Mouse (Mus musculus) layer of hippocampus, postnatal 36 days (tissue): ENCODE data around the gene Rubcnl. TPM values are rescaled to one million over a fixed set of nuclear protein-coding genes. Genes with fewer than 3 reads are reported as not detected.

ENCODE experiments used
- DNase-seq, 2 experiments: peaks; one replicate each; pipeline ENCODE4 v3.0.0; 2022
- total RNA-seq, 2 experiments: library from RNA; stranded (reverse); gene quantifications; 2 replicates each; pipeline ENCODE4 v1.2.3; 2021

The Rubcnl gene
- 1 to 10 TPM in 1 of 2 experiments, under 1 TPM in 1; 0.85 to 1.3 TPM for total RNA-seq

DNA sequence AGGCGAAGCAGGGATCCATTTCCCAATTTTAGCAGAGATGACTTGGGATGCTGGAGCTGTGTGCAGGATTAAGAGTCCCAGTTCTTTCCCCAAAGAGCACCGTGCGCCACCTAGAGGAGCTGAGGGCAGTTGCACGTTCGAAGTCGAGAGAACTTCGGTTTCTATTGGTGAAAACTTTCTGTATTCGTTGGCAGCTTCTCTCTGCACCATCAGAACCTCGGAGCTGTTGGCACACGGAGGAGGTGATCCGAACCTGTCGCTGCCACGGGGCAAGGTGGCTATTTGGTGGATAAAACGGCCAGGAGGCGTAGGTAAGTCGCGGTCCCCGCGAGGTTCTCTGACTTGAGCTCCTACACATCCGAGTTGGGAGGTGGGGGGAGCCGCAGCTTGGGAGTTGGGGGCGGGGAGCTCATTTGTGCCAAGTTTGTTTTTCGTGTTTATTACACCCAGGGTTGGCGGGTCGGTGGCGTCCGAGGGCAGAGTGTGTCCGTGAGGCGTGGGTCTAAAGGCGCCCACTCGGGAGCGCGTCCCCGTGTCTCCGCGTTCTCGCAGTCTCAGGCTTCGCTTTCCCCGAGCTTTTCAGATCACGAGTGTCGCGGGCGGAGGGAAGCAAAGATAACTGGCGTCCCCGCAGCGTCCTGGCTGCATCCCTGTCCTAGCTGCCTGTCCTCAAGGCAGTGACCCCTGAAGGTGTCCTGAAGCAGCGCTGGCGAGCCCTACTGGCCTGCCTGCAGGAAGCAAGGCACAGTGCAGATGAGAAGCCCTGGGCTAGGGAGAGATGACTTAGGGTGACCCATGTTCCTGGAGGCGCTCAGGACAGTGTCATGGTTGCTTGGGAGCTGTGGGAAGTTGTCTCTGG, at the start of gene Rubcnl:
Gene Rubcnl (plus strand): TSS at position 172 of the 859 bp plus-strand sequence.
- peak; percentile 68 to 70 for DNase-seq

- DNase-seq: no peak
Observed at GRCm38 (mm10) chr14:74972216-74972615, 43.6 kb upstream of the Rubcnl start.

GRCm38 (mm10) chr14:74972687-74973086, 43.1 kb upstream of the Rubcnl start:
- DNase-seq: no peak

DNA sequence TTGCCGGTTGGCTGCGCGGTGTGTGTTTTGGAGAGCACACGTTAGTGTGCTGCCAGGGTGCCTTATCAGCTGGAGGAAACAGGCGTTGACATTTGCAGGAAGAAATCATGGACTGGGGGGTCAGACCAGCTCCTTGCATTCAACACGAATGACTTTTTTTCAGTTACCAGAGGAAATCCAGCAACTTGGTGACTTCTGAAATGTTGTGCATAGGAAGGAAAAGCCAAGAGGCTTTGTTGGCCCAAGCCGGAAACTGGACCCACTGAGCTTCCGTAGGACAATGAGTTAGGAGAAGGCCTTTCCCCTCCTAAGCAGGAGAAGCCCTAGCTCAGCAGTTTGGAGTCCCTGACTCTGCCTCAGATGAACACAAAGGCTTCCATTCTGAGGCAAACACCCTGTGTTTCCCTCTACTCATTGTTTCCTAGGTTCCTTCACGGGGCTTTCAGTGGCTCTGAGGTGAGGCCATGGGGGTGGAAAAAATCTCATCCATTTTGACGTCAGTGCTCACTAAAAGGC, 41.6 kb upstream of the Rubcnl start:
- DNase-seq: no peak

GRCm38 (mm10) chr14:74976972-74977371, 38.9 kb upstream of the Rubcnl start:
- DNase-seq: no peak

- DNase-seq: no peak
Observed at GRCm38 (mm10) chr14:74981016-74981415, 34.8 kb upstream of the Rubcnl start.

DNA sequence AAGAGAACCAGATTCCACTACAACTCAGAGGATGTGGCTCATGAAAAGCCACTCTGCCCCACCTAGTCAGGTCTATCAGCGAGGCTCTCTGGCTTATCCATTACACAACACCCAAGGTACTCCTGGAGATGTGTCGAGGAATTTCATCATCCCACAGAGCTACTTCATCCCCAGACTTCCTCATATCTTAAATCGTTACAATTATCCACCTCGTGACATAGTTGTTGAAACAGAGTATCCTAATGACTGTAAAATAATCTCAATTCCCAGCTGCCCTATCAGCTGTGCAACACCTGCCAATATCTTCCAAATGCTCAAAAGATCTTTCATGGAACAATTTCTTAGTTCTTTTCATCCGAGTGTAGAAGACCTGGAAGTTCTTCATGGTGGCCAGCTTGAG, 32.7 kb upstream of the Rubcnl start:
- no peak for DNase-seq

DNA sequence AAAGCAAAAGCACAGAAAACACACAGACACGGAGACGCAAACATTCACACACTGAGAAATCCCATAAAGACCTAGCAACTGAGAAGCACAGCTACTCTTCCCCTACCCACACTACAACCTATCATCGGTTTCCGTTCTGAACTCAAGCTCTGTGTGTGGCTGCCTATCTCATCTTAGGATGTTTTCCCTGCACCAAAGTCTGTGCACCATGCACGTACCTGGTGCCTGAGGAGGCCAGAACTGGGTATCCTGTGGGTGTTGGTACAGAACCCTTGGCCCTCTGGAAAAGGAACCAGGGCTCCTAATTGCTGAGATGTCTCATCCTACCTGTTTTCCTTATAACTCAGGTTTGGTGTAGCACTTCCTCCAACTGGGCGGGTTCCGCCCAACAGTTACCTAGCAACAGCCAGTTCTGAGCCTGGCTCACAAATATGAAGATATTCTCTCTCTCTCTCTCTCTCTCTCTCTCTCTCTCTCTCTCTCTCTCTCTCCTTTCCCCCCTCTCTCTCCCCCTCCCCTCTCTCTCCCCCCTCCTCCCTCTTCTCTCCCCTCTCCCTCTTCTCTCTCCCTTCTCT, 30.9 kb upstream of the Rubcnl start:
- peak in 1 of 2 experiments; percentile 4 for DNase-seq

DNA sequence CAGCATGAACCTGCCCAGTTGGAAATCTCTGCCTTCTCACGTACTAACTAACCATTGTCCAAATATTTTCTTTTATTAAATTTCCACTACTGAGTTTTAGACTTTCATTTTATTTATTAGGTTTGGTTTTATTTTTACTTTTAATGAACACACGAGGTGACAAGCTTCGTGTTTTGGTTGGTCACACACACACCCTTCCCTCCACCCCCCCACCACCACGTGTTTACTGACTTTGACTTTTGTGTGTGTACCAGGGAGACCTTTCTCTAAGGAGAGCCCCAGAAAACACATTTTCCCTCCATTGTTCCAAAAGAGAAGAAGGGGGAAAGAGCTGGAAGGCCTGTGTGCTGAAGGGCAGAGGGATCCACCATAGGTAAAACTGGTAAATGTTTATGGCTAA, 30.2 kb upstream of the Rubcnl start:
- DNase-seq: no peak

DNA sequence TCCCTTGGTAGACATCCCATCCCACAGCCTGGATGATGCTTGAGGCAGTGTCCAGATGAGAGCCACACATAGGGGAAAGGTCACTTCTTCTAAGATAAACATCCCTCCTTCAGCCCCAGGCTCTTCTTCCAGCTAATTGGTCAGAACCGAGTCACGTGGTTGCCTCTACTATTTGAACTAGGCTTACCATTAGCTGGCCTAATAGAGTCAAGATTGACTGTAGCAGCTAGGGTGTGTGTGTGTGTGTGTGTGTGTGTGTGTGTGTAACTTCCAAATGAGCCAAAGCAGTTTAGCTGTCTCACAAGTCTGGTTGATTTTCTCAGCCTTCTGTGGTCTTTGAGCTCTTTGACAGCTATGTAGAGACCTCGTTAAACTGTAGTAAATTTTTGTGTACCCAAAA, 29.3 kb upstream of the Rubcnl start:
- no peak for DNase-seq

- DNase-seq: no peak
Observed at GRCm38 (mm10) chr14:74989322-74989721, 26.5 kb upstream of the Rubcnl start.

- DNase-seq: no peak
Observed at GRCm38 (mm10) chr14:74989909-74990308, 25.9 kb upstream of the Rubcnl start.

GRCm38 (mm10) chr14:74990504-74990903, 25.3 kb upstream of the Rubcnl start:
- DNase-seq: no peak

DNA sequence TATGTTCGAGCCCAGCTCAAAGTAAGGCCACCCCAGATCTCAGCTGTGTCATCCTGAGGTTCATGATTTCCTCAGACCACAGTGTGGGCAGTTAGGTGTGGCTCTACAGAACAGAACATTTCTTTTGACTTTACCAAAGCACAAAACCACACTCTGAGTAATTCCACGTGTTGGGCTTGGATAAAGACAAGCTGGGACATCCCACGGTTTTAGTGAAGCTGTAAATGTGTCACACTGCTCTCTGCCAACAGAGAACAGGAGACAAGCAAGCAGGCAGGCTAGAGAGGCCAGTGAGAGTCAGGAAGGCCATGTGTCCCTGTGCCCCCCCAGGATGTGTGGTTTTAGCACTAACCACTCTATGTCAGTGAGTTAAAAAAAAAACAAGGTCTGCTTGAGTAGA, 19.3 kb upstream of the Rubcnl start:
- DNase-seq: no peak

GRCm38 (mm10) chr14:74997041-74997440, 18.8 kb upstream of the Rubcnl start:
- no peak for DNase-seq

DNA sequence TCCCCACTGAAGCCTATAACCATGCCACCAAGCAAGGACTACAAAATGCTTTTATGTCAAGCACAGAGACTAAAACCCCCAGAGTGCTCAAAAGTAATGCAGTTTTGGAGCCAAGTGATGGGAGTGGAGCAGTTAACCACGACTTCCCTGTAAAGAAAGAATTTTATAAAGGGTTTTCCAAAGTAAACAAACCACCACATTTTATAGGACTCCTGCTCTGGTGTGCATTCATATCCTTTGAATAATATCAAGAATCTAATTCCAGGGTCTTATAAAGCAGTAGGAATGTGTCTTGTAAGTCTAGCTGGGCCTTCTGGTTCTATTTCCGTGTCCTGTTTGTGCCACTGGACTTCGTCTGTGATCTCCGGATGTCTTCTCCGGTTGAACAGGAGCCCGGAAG, 14.5 kb upstream of the Rubcnl start:
- DNase-seq: no peak

DNA sequence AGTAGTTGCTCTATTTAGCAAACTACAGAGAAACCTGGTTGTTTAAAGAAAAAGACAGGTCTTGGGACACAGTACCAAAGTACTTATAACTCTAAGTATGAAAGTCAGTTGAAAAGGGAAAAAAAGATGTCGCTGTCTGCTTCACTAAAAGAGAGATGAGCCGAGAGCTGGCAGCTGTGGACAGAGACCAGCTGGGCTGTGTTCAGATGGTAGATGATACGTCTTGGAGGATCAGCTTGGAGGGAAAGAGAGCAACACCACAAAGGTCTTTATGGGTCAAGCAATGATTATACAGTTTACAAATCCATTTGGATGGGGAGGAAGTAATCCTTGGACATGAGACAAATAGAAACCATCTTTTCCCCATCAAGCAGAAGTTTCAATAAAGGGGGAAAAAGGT, 12.5 kb upstream of the Rubcnl start:
- DNase-seq: no peak

- DNase-seq: no peak
Observed at GRCm38 (mm10) chr14:75005478-75006199, 10.2 kb upstream of the Rubcnl start.

DNA sequence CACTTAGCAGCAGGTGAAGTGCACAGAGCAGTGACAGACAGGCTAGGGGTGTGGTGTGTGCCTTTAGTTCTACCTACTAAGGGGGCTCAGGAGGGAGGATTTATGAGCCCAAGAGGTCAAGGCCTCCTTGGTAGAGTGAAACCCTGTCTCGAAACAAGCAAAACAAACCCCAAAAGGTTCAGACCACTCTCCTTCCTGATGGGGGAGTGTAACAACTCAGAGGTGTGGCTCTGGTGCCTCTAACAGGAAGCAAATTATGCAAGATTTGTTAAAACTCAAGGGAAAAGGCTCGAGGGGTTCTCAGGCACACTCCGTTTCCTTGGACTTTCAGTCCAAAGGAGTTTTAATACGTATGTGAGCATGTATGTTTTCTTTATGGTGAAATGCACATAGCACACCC, 5.5 kb upstream of the Rubcnl start:
- DNase-seq: no peak

- DNase-seq: no peak
Observed at GRCm38 (mm10) chr14:75010986-75011655, 4.7 kb upstream of the Rubcnl start.

DNA sequence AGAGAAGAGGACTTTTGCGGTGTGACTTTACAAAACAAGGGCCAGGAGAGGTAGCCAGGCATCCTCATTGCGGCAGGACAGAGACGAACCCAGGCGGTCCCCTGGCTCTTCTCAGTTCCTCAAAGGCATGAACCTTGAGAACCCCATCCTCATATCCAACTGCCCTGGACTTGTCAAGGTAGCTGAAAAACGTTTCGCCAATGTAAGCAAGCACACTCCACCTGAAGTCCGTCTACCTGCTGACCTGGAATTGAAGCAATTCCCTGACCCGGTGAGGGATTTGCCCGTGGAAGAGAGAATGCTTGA, 841 bp downstream of the Rubcnl start:
- no peak for DNase-seq

DNA sequence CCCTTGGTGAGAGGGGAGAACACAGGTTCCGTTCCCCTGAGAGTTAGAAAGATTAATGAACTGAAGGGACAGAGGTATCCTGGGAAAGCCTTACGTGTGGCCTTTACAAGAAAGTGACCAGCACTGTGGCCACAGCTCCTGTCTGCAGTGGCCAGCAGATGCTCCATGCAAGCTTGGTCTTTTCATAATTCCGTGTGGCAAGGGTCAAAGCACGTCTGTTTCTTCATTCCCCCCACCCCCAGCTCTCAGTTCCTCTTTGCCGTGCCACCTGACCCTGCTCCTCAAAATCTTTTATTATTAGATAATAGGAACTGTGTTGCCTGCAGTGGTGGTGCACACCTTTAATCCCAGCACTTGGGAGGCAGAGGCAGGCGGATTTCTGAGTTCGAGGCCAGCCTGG, 1.4 kb downstream of the Rubcnl start:
- DNase-seq: no peak
